Mouse (Mus musculus) frontal cortex, postnatal 25 days (tissue): ENCODE data around the gene Ovol2.
"Not testable (repeated sequence)": the region's sequence is repeated elsewhere in the genome, so short reads cannot be mapped to it uniquely, and the experiment has no call there.

ENCODE experiments used
- DNase-seq, 2 experiments: peaks; one replicate each; pipeline ENCODE4 v3.0.0; 2022; ENCODE audit warnings: low spot score in 2 of 2

Ovol2 gene

DNA sequence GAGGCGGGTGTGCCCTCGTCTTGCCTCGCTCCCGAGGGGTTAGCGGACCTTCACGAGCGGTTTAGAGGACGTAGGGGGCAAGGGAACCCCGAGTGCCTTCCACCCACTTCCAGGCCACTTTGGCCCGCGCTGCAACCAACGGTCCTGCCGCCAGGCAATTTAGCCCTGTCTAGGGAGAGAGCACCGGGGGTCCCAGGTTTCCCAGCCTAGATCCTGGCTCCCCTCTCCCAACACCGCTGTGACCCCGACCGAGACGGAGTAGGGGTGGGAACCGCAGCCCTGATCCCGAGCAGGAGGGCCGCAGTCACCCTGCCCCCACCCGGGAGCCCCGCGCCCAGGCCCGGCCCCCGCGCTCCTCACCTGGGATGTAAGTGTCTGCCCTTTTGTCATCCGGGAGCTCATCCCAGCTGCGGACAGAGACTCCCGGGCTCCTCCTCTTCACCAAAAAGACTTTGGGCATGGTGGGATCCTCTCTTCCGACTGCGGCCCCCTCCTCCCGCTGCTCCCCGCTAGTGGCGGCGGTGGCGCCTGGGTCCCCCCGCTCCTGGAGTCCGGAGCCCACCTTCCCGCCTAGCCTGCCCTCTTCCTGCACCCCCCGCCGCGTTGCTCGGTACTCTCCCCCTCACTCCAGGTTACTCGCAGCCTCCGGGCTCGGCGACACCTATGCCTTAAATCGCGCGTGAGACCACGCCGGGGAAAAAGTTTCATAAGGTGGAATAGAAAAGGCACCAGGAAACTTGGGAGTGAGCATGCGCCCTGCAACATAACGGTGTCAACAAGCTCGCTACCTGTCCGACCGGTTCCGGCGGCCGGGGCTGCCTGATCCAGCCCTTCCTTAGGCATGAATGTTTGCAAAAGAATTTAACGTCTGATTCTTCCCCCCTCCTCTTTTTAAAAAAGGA, at the start of gene Ovol2:
Gene Ovol2, minus strand, starts transcription at position 746 of the 902 bp plus-strand sequence.
- no peak for DNase-seq

DNA sequence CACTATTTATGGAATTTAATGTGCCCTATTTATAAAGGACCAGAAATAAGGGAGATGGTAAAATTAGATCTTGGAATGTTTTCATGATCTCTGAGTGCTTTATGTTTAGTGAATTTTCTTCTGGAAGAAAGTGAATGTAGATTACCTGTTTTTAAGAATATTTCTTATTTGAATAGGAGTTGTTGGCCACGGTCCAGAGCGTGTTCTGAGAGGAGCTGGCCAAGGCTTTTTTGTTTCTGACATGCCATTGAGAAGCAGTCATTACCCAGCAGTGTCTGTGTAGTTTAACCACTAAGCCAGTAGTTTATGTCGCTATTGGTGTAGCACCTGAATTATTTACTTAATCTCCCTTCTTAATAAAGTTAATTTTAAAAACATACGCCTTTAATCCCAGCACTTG, 49.8 kb upstream of the Ovol2 start:
- no peak for DNase-seq

GRCm38 (mm10) chr2:144381293-144381692, 49.3 kb upstream of the Ovol2 start:
- DNase-seq, result no peak

DNA sequence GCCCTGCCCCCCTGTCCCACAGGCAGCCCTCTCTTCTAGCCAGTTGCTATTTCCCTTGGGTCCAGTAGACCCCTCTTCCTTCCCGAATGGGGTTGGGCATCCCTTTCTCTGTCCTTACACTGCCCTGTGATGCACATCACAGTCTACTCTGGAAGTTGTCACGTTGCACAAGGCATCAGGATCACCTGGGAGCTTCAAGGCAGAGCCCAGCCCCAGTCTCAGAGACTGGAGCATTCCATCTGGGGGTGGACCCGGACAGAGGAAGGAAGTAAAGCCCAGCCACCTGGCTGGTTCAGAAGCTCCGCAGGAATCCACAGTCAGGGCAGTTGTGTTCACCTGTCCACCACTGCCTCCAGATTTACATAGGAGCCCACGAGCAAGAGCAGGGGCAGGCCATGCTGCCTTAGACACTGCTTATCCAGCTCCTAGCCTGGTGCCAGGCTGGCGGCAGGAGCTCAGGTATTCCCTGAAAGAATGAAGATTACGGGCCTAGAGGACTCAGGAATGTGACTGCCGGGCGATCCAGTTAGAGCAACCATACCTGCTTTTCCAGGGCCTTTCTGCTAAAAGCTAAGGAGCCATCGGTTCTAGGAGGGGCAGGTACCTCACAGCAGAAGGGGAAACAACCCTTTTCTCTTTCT, 43.2 kb upstream of the Ovol2 start:
- no peak for DNase-seq

- no peak for DNase-seq
Observed at GRCm38 (mm10) chr2:144373063-144373462, 41.1 kb upstream of the Ovol2 start.

DNA sequence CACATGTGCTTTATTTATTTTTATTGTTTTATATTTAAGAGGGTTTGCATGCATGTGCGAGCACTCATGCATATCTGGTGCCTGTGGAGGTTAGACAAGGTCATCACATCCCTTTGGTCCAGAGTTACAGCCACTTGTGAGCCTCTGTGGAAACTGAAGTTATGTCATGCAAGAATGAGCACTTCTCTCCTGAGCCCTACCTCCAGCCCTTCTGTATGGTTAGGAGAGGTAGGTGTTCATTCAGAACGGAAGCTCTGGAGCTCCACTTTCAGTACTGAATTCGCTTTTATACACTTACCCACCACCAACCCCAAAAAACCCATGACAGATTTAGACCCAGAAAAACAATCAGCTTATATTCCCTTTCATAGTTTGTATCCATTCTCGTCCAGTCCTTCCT, 39.6 kb upstream of the Ovol2 start:
- no peak for DNase-seq

- DNase-seq, result no peak
Observed at GRCm38 (mm10) chr2:144369511-144369910, 37.6 kb upstream of the Ovol2 start.

DNA sequence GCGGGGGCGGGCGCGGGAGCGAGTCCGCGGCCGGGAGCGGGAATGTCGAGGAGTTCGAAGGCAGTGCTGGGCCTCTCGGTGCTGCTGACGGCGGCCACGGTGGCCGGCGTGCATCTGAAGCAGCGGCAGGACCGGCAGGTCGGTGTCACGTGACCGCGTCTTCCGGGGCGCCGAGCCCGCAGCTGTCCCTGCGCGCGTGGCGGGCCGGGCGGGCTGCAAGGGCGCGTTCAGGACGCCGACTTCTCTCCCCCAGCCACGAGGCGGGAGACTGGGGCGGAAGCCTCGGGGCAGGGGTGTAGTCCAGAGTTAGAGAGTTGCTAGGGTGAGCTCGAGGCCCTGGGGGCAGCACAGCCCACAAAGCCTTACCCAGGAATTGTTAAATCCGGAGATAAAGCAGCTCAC, 37.1 kb upstream of the Ovol2 start:
- DNase-seq, result no peak

- peak; percentile 89 to 90 for DNase-seq
Observed at GRCm38 (mm10) chr2:144368400-144369019, 36.6 kb upstream of the Ovol2 start, which contains the start of the genes Kat14 and Pet117. Gene Kat14, plus strand, starts transcription at chr2:144368983. Gene Pet117, plus strand, starts transcription at chr2:144368996.

DNA sequence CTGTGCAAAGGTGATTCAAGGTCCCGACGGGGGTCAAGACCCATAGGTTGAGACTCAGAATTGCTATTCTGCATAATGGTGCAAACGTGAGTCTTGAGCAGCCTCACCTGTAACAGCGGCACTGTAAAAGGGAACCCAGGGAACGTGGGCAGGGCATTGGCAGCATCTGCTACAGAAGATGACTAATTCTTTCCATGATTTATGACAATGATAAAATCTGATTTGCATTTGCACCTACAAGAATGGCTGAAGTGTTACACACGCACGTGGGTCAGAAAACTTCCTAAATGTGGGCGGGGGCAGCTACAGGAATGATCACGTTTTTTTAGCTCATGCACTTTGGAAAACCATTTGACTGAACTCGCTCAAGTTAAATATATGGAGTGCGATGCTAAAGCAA, 20.9 kb upstream of the Ovol2 start:
- DNase-seq, result no peak

DNA sequence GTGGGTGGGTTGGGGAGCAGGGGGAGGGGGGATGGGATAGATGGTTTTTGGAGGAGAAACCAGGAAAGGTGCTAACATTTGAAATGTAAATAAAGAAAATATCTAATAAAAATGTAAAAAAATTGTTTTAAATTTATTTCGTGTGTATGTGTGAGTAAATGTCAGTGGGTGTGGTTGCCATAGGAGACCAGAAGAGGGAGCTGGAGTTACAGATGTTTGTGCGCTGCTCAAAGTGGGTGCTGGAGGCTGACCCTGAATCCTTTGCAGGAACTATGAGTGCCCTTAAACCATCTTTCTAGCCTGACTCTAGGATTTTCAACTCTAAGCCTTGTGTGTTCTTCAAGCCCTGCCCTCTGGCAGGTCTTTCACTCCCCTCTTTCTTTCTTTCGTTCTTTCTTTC, 16.6 kb upstream of the Ovol2 start:
- DNase-seq, result no peak

DNA sequence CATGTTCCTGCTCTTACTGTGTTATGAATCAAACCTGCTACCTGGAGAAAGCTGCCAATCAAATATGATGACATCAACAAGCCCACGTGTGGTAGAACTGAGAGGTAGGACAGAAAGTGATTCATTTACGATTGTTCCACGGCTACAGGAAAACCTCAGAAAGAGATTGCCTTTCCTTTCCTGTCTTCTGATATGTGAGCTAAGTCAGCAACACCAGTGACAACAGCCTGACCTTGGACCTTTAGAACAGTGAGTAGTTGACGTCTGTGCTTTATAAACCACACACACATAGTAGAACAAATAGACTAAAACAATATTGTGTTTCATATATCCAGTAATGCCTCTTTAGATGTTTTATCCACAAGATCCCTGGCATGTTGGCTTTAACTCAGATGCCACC, 11.2 kb upstream of the Ovol2 start:
- DNase-seq, result no peak

DNA sequence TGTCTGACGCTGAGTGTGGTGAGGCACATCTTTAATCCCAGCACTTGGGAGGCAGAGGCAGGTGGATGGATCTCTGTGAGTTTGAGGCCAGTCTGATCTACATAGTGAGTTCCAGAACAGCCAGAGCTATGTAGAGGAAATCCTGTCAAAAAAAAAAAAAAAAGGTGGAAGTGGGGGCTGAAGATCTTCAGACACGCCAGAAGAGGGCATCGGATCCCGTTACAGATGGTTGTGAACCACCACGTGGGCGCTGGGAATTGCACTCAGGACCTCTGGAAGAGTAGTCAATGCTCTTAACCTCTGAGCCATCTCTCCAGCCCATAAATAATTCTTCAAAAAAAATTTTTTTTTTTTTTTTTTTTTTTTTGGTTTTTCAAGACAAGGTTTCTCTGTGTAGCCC, 6.2 kb upstream of the Ovol2 start:
- not testable (repeated sequence) for DNase-seq

GRCm38 (mm10) chr2:144337701-144338100, 5.8 kb upstream of the Ovol2 start:
- DNase-seq, result no peak

DNA sequence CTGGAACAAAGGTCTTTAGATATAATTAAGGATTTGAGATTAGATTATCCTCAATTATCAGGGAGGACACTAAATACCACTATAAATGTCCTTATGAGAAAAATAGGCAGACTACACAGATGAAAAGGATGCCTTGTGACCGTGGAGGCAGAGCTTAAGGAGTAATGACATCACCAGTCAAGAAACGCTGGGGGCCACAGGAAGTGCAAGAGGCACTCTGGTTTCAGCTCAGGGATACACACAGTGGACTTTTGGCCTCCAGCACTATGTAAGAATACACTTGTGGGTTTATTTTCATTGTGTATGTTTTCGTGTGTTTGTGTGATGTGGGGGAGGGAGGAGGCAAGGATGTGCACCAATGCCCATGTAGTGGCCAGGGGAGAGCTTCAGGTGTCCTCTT, 5.3 kb upstream of the Ovol2 start:
- no peak for DNase-seq

GRCm38 (mm10) chr2:144333138-144333842, 1.3 kb upstream of the Ovol2 start:
- peak in 1 of 2 experiments; percentile 44 for DNase-seq

- no peak for DNase-seq
Observed at GRCm38 (mm10) chr2:144332486-144332885, 540 bp upstream of the Ovol2 start.

DNA sequence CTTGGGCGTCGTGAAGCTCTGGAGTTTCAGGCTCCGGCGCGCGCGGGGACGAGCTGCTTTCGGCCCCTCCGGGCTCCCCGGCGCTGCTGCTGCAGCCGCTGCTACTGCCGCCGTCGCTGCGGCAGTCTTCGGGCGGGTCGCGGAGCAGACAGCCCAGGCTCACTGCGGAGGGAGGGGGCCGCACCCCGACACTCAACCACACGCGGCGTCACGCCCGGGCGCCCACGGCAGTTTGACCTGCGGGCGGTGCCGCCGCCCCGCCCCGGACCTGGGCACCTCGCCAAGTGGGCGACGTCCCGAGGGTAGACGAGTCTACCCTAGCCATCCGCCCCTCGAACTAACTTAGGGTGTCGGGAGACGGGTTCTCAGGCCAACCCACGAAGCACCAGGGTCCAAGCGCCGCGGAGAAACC, 980 bp downstream of the Ovol2 start:
- DNase-seq, result peak in 1 of 2 experiments; percentile 9

- no peak for DNase-seq
Observed at GRCm38 (mm10) chr2:144330352-144330959, 1.5 kb downstream of the Ovol2 start.

DNA sequence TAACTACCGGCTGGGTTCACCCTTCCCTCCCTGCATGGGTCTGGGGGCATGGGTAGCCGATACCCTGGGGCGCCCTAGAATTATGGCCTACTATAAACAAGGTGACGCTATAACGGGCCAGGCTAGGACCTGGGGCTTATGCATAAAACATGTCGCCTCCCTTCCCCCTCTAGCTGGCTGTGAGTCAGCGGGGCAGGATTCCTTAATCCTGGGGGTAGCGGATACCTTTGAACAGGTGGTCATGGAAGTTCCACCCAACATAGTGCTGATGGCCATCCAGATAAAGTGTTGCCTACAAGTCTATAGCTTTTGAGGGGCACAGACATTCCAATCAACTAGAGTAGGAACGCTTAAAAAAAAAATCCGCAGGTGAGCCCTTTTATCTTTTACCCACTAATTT, 2.0 kb downstream of the Ovol2 start:
- no peak for DNase-seq

- no peak for DNase-seq
Observed at GRCm38 (mm10) chr2:144329451-144329850, 2.5 kb downstream of the Ovol2 start.
